Mouse (Mus musculus) heart, postnatal 0 days (tissue): ENCODE data around the gene S100a16.

Experiments
- CTCF ChIP-seq: IDR thresholded peaks from 2 replicates; pipeline ENCODE4 v1.5.1; 2016; ENCODE audit warnings: antibody characterized with exemption, control low read depth, low read depth
- EP300 ChIP-seq: IDR thresholded peaks from 2 replicates; pipeline ENCODE4 v1.6.1; 2016; ENCODE audit warnings: antibody characterized with exemption, low read depth

- no peak for TF ChIP-seq CTCF
- TF ChIP-seq EP300 = no peak
Observed at GRCm38 (mm10) chr3:90589947-90590346, 52.9 kb downstream of the S100a16 start, which contains the start of gene S100a2.
